Mouse (Mus musculus): ENCODE measurements around the gene Olfr1426.
"Not testable (repeated sequence)": the region's sequence is repeated elsewhere in the genome, so short reads cannot be mapped to it uniquely, and the experiment has no call there.

The Olfr1426 gene

GRCm38 (mm10) chr19:12091913-12092312, at the start of gene Olfr1426:
TSS of gene Olfr1426 (minus strand) at chr19:12092013.
- no peak for TF ChIP-seq GATA4 (IDR thresholded peaks at IDR 0.05; ENCODE audit: insufficient replicate concordance, low read length)

- no peak for TF ChIP-seq GATA4 (IDR thresholded peaks at IDR 0.05; ENCODE audit: insufficient replicate concordance, low read length)
Observed at GRCm38 (mm10) chr19:12134289-12134688, 42.5 kb upstream of the Olfr1426 start.

GRCm38 (mm10) chr19:12123103-12123502, 31.3 kb upstream of the Olfr1426 start, which contains the start of gene Olfr76:
TSS of gene Olfr76 (minus strand) at chr19:12123203.
- no peak for TF ChIP-seq GATA4 (IDR thresholded peaks at IDR 0.05; ENCODE audit: insufficient replicate concordance, low read length)

GRCm38 (mm10) chr19:12116464-12116863, 24.7 kb upstream of the Olfr1426 start:
- no peak for TF ChIP-seq GATA4 (IDR thresholded peaks at IDR 0.05; ENCODE audit: insufficient replicate concordance, low read length)

GRCm38 (mm10) chr19:12115797-12116196, 24.0 kb upstream of the Olfr1426 start, which contains the start of gene Olfr1428:
TSS of gene Olfr1428 (minus strand) at chr19:12115897.
- TF ChIP-seq GATA4 (IDR thresholded peaks at IDR 0.05; ENCODE audit: insufficient replicate concordance, low read length) = no peak

- no peak for TF ChIP-seq GATA4 (IDR thresholded peaks at IDR 0.05; ENCODE audit: insufficient replicate concordance, low read length)
Observed at GRCm38 (mm10) chr19:12113807-12114206, 22.0 kb upstream of the Olfr1426 start.

- no peak for TF ChIP-seq GATA4 (IDR thresholded peaks at IDR 0.05; ENCODE audit: insufficient replicate concordance, low read length)
Observed at GRCm38 (mm10) chr19:12104541-12104940, 12.7 kb upstream of the Olfr1426 start.

- TF ChIP-seq GATA4 (IDR thresholded peaks at IDR 0.05; ENCODE audit: insufficient replicate concordance, low read length) = no peak
Observed at GRCm38 (mm10) chr19:12103234-12103633, 11.4 kb upstream of the Olfr1426 start, which contains the start of gene Olfr1427. TSS of gene Olfr1427 (minus strand) at chr19:12103334.

- not testable (repeated sequence) for TF ChIP-seq GATA4 (IDR thresholded peaks at IDR 0.05; ENCODE audit: insufficient replicate concordance, low read length)
Observed at GRCm38 (mm10) chr19:12077631-12078030, 14.2 kb downstream of the Olfr1426 start, which contains the start of gene Olfr1425. TSS of gene Olfr1425 (minus strand) at chr19:12077731.

- TF ChIP-seq GATA4 (IDR thresholded peaks at IDR 0.05; ENCODE audit: insufficient replicate concordance, low read length) = not testable (repeated sequence)
Observed at GRCm38 (mm10) chr19:12062582-12062981, 29.2 kb downstream of the Olfr1426 start, which contains the start of gene Olfr1424. TSS of gene Olfr1424 (minus strand) at chr19:12062682.

GRCm38 (mm10) chr19:12043163-12043562, 48.6 kb downstream of the Olfr1426 start:
- TF ChIP-seq GATA4 (IDR thresholded peaks at IDR 0.05; ENCODE audit: insufficient replicate concordance, low read length) = no peak

GRCm38 (mm10) chr19:12041217-12041616, 50.6 kb downstream of the Olfr1426 start, which contains the start of gene Olfr1423:
TSS of gene Olfr1423 (minus strand) at chr19:12041317.
- TF ChIP-seq GATA4 (IDR thresholded peaks at IDR 0.05; ENCODE audit: insufficient replicate concordance, low read length) = no peak

GRCm38 (mm10) chr19:12037727-12038126, 54.1 kb downstream of the Olfr1426 start:
- TF ChIP-seq GATA4 (IDR thresholded peaks at IDR 0.05; ENCODE audit: insufficient replicate concordance, low read length) = no peak

Data from liver, adult (tissue).